Mouse (Mus musculus) macrophage (primary cell): Measurements from ENCODE around the gene H2-T3. TPM values are rescaled to one million over a fixed set of nuclear protein-coding genes. Genes with fewer than 3 reads are reported as not detected.
"Not testable (repeated sequence)": the region's sequence is repeated elsewhere in the genome, so short reads cannot be mapped to it uniquely, and the experiment has no call there.

Source experiments
- H3K27ac ChIP-seq: fragments of 350-480 bp; formaldehyde crosslinking; 2 replicates; pipeline ENCODE4 v1.9.0; 2021
- H3K36me3 ChIP-seq: fragments of 350-480 bp; formaldehyde crosslinking; 2 replicates; pipeline ENCODE4 v1.9.0; 2021; ENCODE audit errors: inconsistent target
- H3K4me3 ChIP-seq: fragments of 350-480 bp; formaldehyde crosslinking; 2 replicates; pipeline ENCODE4 v1.9.0; 2021; ENCODE audit errors: inconsistent target
- H3K79me2 ChIP-seq: fragments of 350-480 bp; formaldehyde crosslinking; 2 replicates; pipeline ENCODE4 v1.9.0; 2021; ENCODE audit errors: inconsistent target
- WGBS: methylation state at CpG from one replicate; pipeline ENCODE4 v1.1.7; 2026; ENCODE audit warnings: inconsistent platforms; ENCODE audit not compliant: missing documents; 5-methylcytosine and 5-hydroxymethylcytosine counted together
- polyA plus RNA-seq: library from polyadenylated mRNA; stranded (reverse); fragments of 250-400 nt; gene quantifications from 3 replicates; pipeline ENCODE4 v1.2.4, GENCODE M21; 2018; ENCODE audit warnings: inconsistent platforms
- total RNA-seq, 78 experiments: library from RNA; depleted of rRNA; stranded (reverse); fragments of 250-400 nt; gene quantifications; 1 replicate in 9 of 78; 2 replicates in 24 of 78; 3 replicates in 43 of 78; 4 replicates in 2 of 78; pipeline ENCODE4 v1.2.4; 2018; ENCODE audit warnings: inconsistent platforms in 56 of 78

H2-T3 gene
- not detected for total RNA-seq (2018; cell fraction: chromatin; rRNA removed)
- not detected for total RNA-seq (2018; cell fraction: cytosol; rRNA removed)
- total RNA-seq (2018; cell fraction: nucleus; rRNA removed): not detected
- not detected in 3 replicates for polyA plus RNA-seq

- WGBS: 77% methylated on average over 2 of the region's 2 CpGs
- no peaks in the 10 kb centered on the region for H3K79me2 ChIP-seq
- no peak within 1 kb of the TSS for H3K27ac ChIP-seq
- no peak within 1 kb of the TSS for H3K4me3 ChIP-seq
- no peaks in the 10 kb centered on the region for H3K36me3 ChIP-seq
Measured at GRCm38 (mm10) chr17:36190169-36190507, at the start of gene H2-T3. TSS of gene H2-T3 (minus strand) at chr17:36190287.

- H3K79me2 ChIP-seq: no peaks in the 10 kb centered on the region
- H3K36me3 ChIP-seq: no peaks in the 10 kb centered on the region
- H3K4me3 ChIP-seq: no peak overlapping the region
- 17% methylated on average over 25 of the region's 27 CpGs for WGBS
- H3K27ac ChIP-seq: no peak overlapping the region
Measured at GRCm38 (mm10) chr17:36237321-36237921, 47.3 kb upstream of the H2-T3 start.

GRCm38 (mm10) chr17:36235300-36235699, 45.2 kb upstream of the H2-T3 start:
- H3K36me3 ChIP-seq, H3K4me3 ChIP-seq, H3K79me2 ChIP-seq, H3K27ac ChIP-seq: not testable (repeated sequence)
- WGBS: 18% methylated on average over 6 of the region's 9 CpGs

GRCm38 (mm10) chr17:36233572-36233971, 43.5 kb upstream of the H2-T3 start:
- 54% methylated on average over 5 of the region's 5 CpGs for WGBS
- no peaks in the 10 kb centered on the region for H3K79me2 ChIP-seq
- H3K4me3 ChIP-seq: no peak overlapping the region
- H3K27ac ChIP-seq: no peak overlapping the region
- H3K36me3 ChIP-seq: no peaks in the 10 kb centered on the region

DNA sequence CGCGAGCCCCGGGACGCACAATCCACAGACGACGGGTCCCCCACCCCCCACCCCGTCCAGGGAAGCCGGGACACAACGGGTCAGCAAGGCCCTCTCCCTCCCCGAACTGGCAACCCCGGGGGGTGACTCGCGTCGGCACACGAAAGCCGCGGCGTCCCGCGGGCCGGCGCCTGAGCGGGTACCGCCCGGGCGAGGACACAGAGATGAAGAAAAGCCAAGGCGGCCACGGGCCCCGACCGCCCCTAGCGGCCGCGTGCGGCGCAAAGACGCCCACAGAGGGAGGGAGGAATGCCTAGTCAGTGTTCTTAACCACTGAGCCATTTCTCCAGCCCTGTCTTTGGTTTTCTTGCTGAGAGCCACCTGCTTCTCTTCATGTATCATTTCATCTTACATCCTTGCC, 41.2 kb upstream of the H2-T3 start:
- Histone ChIP-seq H3K4me3 (no peak overlapping the region), H3K27ac (no peak overlapping the region), H3K79me2 (no peaks in the 10 kb centered on the region), H3K36me3 (no peaks in the 10 kb centered on the region)
- 17% methylated on average over 36 of the region's 36 CpGs for WGBS

DNA sequence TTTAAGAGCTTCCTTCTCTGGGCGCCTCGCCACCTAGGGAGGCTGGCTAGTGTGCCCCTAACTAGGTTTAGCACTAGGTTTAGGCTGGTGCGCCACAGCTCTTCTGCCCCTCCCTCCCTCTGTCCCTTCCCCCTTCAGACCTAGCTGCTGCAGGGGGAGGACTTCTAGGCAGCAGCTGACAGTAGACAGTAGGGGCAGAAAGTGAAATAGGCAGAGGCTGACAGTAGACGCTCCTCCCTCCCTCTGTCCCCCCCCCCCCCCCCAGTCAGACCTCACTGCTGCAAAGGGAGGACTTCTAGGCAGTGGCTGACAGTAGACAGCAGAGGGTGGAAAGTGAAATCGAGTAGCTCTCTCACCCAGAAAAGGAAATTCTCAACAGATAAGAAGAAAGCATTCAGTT, 39.0 kb upstream of the H2-T3 start:
- H3K27ac ChIP-seq: no peak overlapping the region
- H3K4me3 ChIP-seq: no peak overlapping the region
- WGBS: 1% methylated on average over 4 of the region's 5 CpGs
- no peaks in the 10 kb centered on the region for H3K36me3 ChIP-seq
- H3K79me2 ChIP-seq: no peaks in the 10 kb centered on the region

GRCm38 (mm10) chr17:36226921-36227320, 36.8 kb upstream of the H2-T3 start:
- Histone ChIP-seq H3K4me3 (no peak overlapping the region), H3K36me3 (no peaks in the 10 kb centered on the region), H3K27ac (no peak overlapping the region), H3K79me2 (no peaks in the 10 kb centered on the region)
- WGBS: 14% methylated on average over 8 of the region's 8 CpGs

DNA sequence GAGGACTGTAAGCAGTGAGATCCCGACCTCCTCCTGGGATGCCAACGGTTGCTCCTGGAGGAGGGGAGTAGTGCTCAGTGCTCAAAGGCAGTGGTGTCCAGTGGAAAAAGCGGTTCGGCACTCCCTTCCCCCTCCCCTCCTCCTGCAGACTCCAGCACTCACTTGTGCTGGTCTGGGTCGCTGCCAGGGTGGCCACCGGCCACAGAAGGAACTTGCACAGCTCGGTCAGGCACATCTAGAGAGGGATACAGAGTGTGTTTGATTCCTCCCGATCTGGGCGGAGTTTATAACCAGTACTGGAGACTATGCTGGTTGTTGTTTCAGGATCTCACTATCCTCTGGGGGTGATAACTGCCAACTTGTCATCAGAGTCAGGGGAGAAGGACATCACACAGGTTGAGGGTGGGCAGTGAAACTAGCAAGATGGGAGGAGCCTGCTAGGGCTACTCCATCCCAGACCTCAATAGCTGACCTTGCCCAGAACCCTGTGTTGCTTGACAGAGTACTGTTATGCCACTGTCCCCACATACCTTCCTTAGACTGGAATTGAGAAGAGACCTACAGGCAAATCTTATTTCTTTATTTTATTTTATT, 35.2 kb upstream of the H2-T3 start:
- Histone ChIP-seq H3K27ac (no peak overlapping the region), H3K79me2 (no peaks in the 10 kb centered on the region), H3K36me3 (no peaks in the 10 kb centered on the region), H3K4me3 (no peak overlapping the region)
- WGBS: 5% methylated on average over 9 of the region's 9 CpGs

- 42% methylated on average over 3 of the region's 3 CpGs for WGBS
- Histone ChIP-seq H3K36me3 (no peaks in the 10 kb centered on the region), H3K4me3 (no peak overlapping the region), H3K27ac (no peak overlapping the region), H3K79me2 (no peaks in the 10 kb centered on the region)
Measured at GRCm38 (mm10) chr17:36224451-36224850, 34.4 kb upstream of the H2-T3 start.

DNA sequence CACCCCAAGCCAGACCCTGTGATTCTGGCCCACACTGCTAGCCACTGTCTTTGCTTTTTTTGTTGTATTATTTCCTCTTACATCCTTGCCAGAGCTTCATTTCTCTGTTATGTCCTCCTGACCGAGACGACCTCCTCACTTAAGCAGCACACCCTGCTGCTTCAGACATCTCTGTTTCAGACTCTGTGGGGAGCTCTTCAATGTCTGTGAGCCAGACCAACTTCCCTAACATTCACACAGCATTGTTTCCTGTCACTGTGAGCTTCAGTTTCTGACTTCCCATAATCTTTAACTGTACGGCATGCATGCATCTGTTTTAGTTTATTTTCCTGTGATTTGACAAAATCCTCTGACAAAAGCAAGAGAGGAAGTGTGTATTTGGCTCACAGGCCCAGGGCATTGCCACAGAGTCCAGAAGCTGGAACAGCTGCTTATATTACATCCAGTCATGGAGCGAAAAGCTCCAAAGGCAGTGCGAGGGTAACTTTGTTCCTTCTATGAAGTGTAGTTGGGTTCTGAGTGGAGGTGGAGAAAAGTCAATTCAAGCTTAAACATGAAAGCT, 28.6 kb upstream of the H2-T3 start:
- WGBS: 13% methylated on average over 5 of the region's 5 CpGs
- H3K79me2 ChIP-seq: no peaks in the 10 kb centered on the region
- no peak overlapping the region for H3K4me3 ChIP-seq
- no peaks in the 10 kb centered on the region for H3K36me3 ChIP-seq
- no peak overlapping the region for H3K27ac ChIP-seq

DNA sequence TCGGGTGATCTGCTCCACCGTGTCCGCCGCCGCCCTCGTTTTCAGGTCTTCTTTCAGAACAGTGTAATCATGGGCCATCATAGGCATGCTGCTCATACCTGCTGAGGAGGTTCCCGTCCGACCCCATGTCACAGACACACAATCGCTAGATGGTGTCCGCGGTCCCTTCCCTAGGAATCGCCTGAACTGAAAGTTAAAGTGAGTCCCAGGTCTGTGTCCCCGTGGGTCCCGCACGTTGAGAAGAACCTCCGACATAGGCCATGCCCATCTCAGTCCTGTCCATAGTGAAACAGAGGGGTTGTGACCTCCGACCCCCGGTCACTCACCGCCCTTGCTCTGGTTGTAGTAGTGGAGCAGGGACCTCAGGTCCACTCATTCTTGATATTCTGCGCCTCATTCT, 25.5 kb upstream of the H2-T3 start:
- no peaks in the 10 kb centered on the region for H3K79me2 ChIP-seq
- no peak overlapping the region for H3K4me3 ChIP-seq
- 10% methylated on average over 20 of the region's 20 CpGs for WGBS
- H3K27ac ChIP-seq: no peak overlapping the region
- no peaks in the 10 kb centered on the region for H3K36me3 ChIP-seq

GRCm38 (mm10) chr17:36206846-36207245, 16.8 kb upstream of the H2-T3 start:
- Histone ChIP-seq H3K27ac (no peak overlapping the region), H3K4me3 (no peak overlapping the region), H3K79me2 (no peaks in the 10 kb centered on the region), H3K36me3 (no peaks in the 10 kb centered on the region)

DNA sequence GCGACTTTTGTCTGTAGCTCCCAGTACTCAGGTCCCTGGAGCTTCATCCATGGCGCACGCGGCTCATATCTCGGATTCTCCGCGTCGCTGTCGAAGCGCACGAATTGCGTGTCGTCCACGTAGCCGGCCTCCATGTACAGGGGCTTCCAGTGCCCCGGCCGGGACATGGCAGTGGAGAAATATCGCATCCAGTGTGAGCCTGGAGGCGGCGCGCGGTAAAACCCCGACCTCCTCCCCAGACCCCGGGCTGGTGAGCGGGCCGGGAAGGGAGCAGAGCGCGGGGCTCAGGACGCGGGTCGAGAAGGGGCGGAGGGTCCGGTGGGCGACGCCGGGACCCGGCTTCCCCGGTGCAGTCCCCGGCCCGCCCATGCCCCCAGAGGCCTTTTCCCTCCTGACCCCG, 15.8 kb upstream of the H2-T3 start:
- 1% methylated on average over 41 of the region's 41 CpGs for WGBS
- H3K36me3 ChIP-seq: no peaks in the 10 kb centered on the region
- H3K27ac ChIP-seq: no peak overlapping the region
- H3K4me3 ChIP-seq: peak overlapping the region; percentile 54
- no peaks in the 10 kb centered on the region for H3K79me2 ChIP-seq

DNA sequence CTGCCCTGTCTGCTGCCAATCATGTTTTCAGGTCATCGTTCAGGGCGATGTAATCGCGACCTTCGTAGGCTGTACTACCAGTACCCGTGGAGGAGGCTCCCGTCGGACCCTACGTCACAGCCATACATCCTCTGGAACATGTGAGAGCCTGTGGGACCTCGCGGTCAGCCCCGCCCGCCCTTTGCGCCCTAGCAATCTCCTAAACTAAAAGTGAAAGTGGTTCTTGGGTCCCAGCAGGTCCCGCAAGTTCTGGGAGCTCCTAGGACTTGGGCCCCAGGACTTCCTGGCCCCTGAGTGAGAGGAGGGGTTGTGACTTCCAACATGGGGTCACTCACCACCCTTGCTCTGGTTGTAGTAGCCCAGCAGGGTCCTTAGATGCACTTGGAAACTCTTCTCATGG, 15.4 kb upstream of the H2-T3 start:
- 2% methylated on average over 15 of the region's 15 CpGs for WGBS
- H3K36me3 ChIP-seq: no peaks in the 10 kb centered on the region
- H3K79me2 ChIP-seq: no peaks in the 10 kb centered on the region
- no peak overlapping the region for H3K27ac ChIP-seq
- H3K4me3 ChIP-seq: peak overlapping the region; percentile 54

- 100% methylated on average over 2 of the region's 2 CpGs for WGBS
- no peak overlapping the region for H3K4me3 ChIP-seq
- H3K79me2 ChIP-seq: no peaks in the 10 kb centered on the region
- no peak overlapping the region for H3K27ac ChIP-seq
- no peaks in the 10 kb centered on the region for H3K36me3 ChIP-seq
Measured at GRCm38 (mm10) chr17:36201851-36202250, 11.8 kb upstream of the H2-T3 start.
